Mouse (Mus musculus) hindbrain, embryonic 16.5 days (tissue): ENCODE measurements around the gene Tk1. TPM values are rescaled to one million over a fixed set of nuclear protein-coding genes. Genes with fewer than 3 reads are reported as not detected.

ENCODE experiments used
- ATAC-seq: fragments of 200-750 bp; cut with Nextera tagmentation; 2 replicates; pipeline ENCODE4 v1.8.0; 2017; ENCODE audit warnings: moderate TSS enrichment, moderate library complexity
- H3K27ac ChIP-seq: fragments of 300-500 bp; sonication (generic); 2 replicates; pipeline ENCODE4 v1.5.1; 2014; ENCODE audit warnings: low read depth, mild to moderate bottlenecking, control low read depth, low read length, moderate library complexity
- H3K27me3 ChIP-seq: fragments of 300-500 bp; sonication (generic); replicated peaks from 2 replicates; pipeline ENCODE4 v1.6.1; 2014; ENCODE audit warnings: low read length; ENCODE audit not compliant: control insufficient read depth, insufficient read depth
- H3K36me3 ChIP-seq: fragments of 300-500 bp; sonication (generic); 2 replicates; pipeline ENCODE4 v1.6.1; 2014; ENCODE audit warnings: mild to moderate bottlenecking, low read length, moderate library complexity, mixed read lengths; ENCODE audit not compliant: control insufficient read depth, insufficient read depth
- H3K4me1 ChIP-seq: fragments of 300-500 bp; sonication (generic); 2 replicates; pipeline ENCODE4 v1.6.1; 2014; ENCODE audit warnings: low read depth, low read length; ENCODE audit not compliant: control insufficient read depth, insufficient read depth
- H3K4me2 ChIP-seq: fragments of 300-500 bp; sonication (generic); 2 replicates; pipeline ENCODE4 v1.6.1; 2014; ENCODE audit warnings: mild to moderate bottlenecking, low read length, control low read depth, moderate library complexity
- H3K4me3 ChIP-seq: fragments of 300-500 bp; sonication (generic); 2 replicates; pipeline ENCODE4 v1.5.1; 2014; ENCODE audit warnings: mild to moderate bottlenecking, low read length, control low read depth, moderate library complexity
- H3K9ac ChIP-seq: fragments of 300-500 bp; sonication (generic); 2 replicates; pipeline ENCODE4 v1.6.1; 2014; ENCODE audit warnings: low read depth, mild to moderate bottlenecking, control low read depth, low read length, moderate library complexity
- H3K9me3 ChIP-seq: fragments of 300-500 bp; sonication (generic); 2 replicates; pipeline ENCODE4 v1.6.1; 2014; ENCODE audit warnings: mild to moderate bottlenecking, low read length, moderate library complexity; ENCODE audit not compliant: control insufficient read depth
- WGBS: fragments of 180-500 bp; shearing (Covaris S2); extraction: QIAGEN DNeasy Blood & Tissue Kit; methylation state at CpG from one replicate; pipeline ENCODE4 v1.1.7; 2014; 5-methylcytosine and 5-hydroxymethylcytosine counted together
- polyA plus RNA-seq: library from polyadenylated mRNA; unstranded; fragments of >200 nt; fragmentation: Nextera tagmentation; extraction: Ambion mirVana; gene quantifications from 2 replicates; pipeline ENCODE4 v1.2.1, GENCODE M21; 2015

Gene Tk1
- polyA plus RNA-seq, 1 experiment from 2014 or later = 19.6 TPM

- no peak for ATAC-seq
- H3K36me3 ChIP-seq = no peaks in the 10 kb centered on the region
- no peak overlapping the region for H3K4me2 ChIP-seq
- WGBS = 90% methylated on average over 3 of the region's 3 CpGs
- H3K9ac ChIP-seq = no peak overlapping the region
- no peak overlapping the region for H3K27ac ChIP-seq
- no peaks in the 10 kb centered on the region for H3K27me3 ChIP-seq
- H3K4me1 ChIP-seq = no peaks in the 10 kb centered on the region
- no peaks in the 10 kb centered on the region for H3K9me3 ChIP-seq
- H3K4me3 ChIP-seq = no peak overlapping the region
Observed at GRCm38 (mm10) chr11:117803166-117803688, 22.7 kb downstream of the Tk1 start.

- Histone ChIP-seq H3K4me2 (no peak overlapping the region), H3K27me3 (no peaks in the 10 kb centered on the region), H3K9ac (no peak overlapping the region), H3K4me3 (no peak overlapping the region), H3K27ac (no peak overlapping the region), H3K36me3 (no peaks in the 10 kb centered on the region), H3K9me3 (no peaks in the 10 kb centered on the region), H3K4me1 (no peaks in the 10 kb centered on the region)
- WGBS = 79% methylated on average over 7 of the region's 7 CpGs
- ATAC-seq = no peak
Observed at GRCm38 (mm10) chr11:117801650-117802049, 24.2 kb downstream of the Tk1 start.

GRCm38 (mm10) chr11:117800038-117800437, 25.9 kb downstream of the Tk1 start:
- no peaks in the 10 kb centered on the region for H3K36me3 ChIP-seq
- no peak for ATAC-seq
- H3K4me3 ChIP-seq = no peak overlapping the region
- 81% methylated on average over 7 of the region's 7 CpGs for WGBS
- H3K9me3 ChIP-seq = no peaks in the 10 kb centered on the region
- H3K4me2 ChIP-seq = no peak overlapping the region
- H3K27ac ChIP-seq = no peak overlapping the region
- no peak overlapping the region for H3K9ac ChIP-seq
- H3K4me1 ChIP-seq = no peaks in the 10 kb centered on the region
- no peaks in the 10 kb centered on the region for H3K27me3 ChIP-seq

GRCm38 (mm10) chr11:117799174-117799573, 26.7 kb downstream of the Tk1 start:
- Histone ChIP-seq H3K4me2 (no peak overlapping the region), H3K27ac (no peak overlapping the region), H3K36me3 (no peaks in the 10 kb centered on the region), H3K9me3 (no peaks in the 10 kb centered on the region), H3K27me3 (no peaks in the 10 kb centered on the region), H3K9ac (no peak overlapping the region), H3K4me3 (no peak overlapping the region), H3K4me1 (no peaks in the 10 kb centered on the region)
- 75% methylated on average over 5 of the region's 5 CpGs for WGBS
- no peak for ATAC-seq

GRCm38 (mm10) chr11:117798160-117798541, 27.7 kb downstream of the Tk1 start:
- ATAC-seq = no peak
- Histone ChIP-seq H3K9me3 (no peaks in the 10 kb centered on the region), H3K4me3 (no peak overlapping the region), H3K36me3 (no peaks in the 10 kb centered on the region), H3K4me1 (no peaks in the 10 kb centered on the region), H3K27me3 (no peaks in the 10 kb centered on the region), H3K27ac (no peak overlapping the region), H3K4me2 (no peak overlapping the region), H3K9ac (no peak overlapping the region)
- WGBS = 46% methylated on average over 2 of the region's 2 CpGs

GRCm38 (mm10) chr11:117797511-117798159, 28.3 kb downstream of the Tk1 start, which contains the start of gene 6030468B19Rik:
TSS of gene 6030468B19Rik (plus strand) at chr11:117797660.
- Histone ChIP-seq H3K9ac (no peak within 1 kb of the TSS), H3K9me3 (no peaks in the 10 kb centered on the region), H3K4me3 (no peak within 1 kb of the TSS), H3K4me1 (no peaks in the 10 kb centered on the region), H3K4me2 (no peak within 1 kb of the TSS), H3K36me3 (no peaks in the 10 kb centered on the region), H3K27ac (no peak within 1 kb of the TSS), H3K27me3 (no peaks in the 10 kb centered on the region)
- ATAC-seq = no peak
- 71% methylated on average over 9 of the region's 9 CpGs for WGBS

- H3K9ac ChIP-seq = no peak overlapping the region
- no peak overlapping the region for H3K27ac ChIP-seq
- WGBS = 36% methylated on average over 5 of the region's 5 CpGs
- no peak for ATAC-seq
- no peak overlapping the region for H3K4me2 ChIP-seq
- H3K4me1 ChIP-seq = no peaks in the 10 kb centered on the region
- no peak overlapping the region for H3K4me3 ChIP-seq
- H3K27me3 ChIP-seq = peaks cover under 1% of the 10 kb centered on the region; the same call in 1 of the 2 replicates
- H3K9me3 ChIP-seq = no peaks in the 10 kb centered on the region
- no peaks in the 10 kb centered on the region for H3K36me3 ChIP-seq
Observed at GRCm38 (mm10) chr11:117796954-117797353, 28.9 kb downstream of the Tk1 start.

GRCm38 (mm10) chr11:117794035-117794551, 31.8 kb downstream of the Tk1 start:
- Histone ChIP-seq H3K9ac (no peak overlapping the region), H3K4me3 (no peak overlapping the region), H3K27me3 (peaks cover 10% of the 10 kb centered on the region; the same call in 1 of the 2 replicates), H3K27ac (no peak overlapping the region), H3K9me3 (no peaks in the 10 kb centered on the region), H3K36me3 (no peaks in the 10 kb centered on the region), H3K4me1 (no peaks in the 10 kb centered on the region), H3K4me2 (no peak overlapping the region)
- ATAC-seq = no peak
- WGBS = 56% methylated on average over 4 of the region's 4 CpGs

GRCm38 (mm10) chr11:117792281-117792888, 33.5 kb downstream of the Tk1 start:
- WGBS = 13% methylated on average over 22 of the region's 22 CpGs
- Histone ChIP-seq H3K36me3 (no peaks in the 10 kb centered on the region), H3K4me1 (no peaks in the 10 kb centered on the region), H3K4me2 (no peak overlapping the region), H3K27ac (no peak overlapping the region), H3K9me3 (no peaks in the 10 kb centered on the region), H3K27me3 (peaks cover 10% of the 10 kb centered on the region; the same call in 1 of the 2 replicates), H3K9ac (no peak overlapping the region), H3K4me3 (no peak overlapping the region)
- no peak for ATAC-seq
